Mouse (Mus musculus): ENCODE measurements around the gene Abca7. TPM values are rescaled to one million over a fixed set of nuclear protein-coding genes. Genes with fewer than 3 reads are reported as not detected.

The Abca7 gene
- total and polyA plus RNA-seq, 3 experiments = 12.1 to 35.9 (median 21.6) TPM

- DNase-seq (ENCODE audit: low spot score) = no peak
These were observed 23.9 kb downstream of the Abca7 start for GRCm38 (mm10) chr10:80020191-80020590.

GRCm38 (mm10) chr10:80020603-80021319 lies 24.5 kb downstream of the Abca7 start:
- ATAC-seq (ENCODE audit: extremely low read depth, insufficient number of reproducible peaks, low FRiP score, poor library complexity, severe bottlenecking) (no peak), DNase-seq (ENCODE audit: low spot score) (no peak)
- Histone ChIP-seq H3K4me3 (ENCODE audit: low read depth, low read length) (no peak overlapping the region), H3K27me3 (ENCODE audit: insufficient read depth, low read length) (no peaks in the 10 kb centered on the region), H3K9me3 (replicated peaks) (no peaks in the 10 kb centered on the region), H3K36me3 (replicated peaks) (peaks cover 84% of the 10 kb centered on the region), H3K4me1 (ENCODE audit: insufficient read depth, low read depth, low read length) (peaks cover 87% of the 10 kb centered on the region)
- TF ChIP-seq GATA2 (IDR thresholded peaks at IDR 0.05; ENCODE audit: borderline replicate concordance, low read depth, low read length) (no peak), TAL1 (conservative IDR thresholded peaks at IDR 0.05; ENCODE audit: low read depth, low read length) (no peak), GATA1 (IDR thresholded peaks at IDR 0.05; ENCODE audit: borderline replicate concordance, low read length) (no peak), POLR2AphosphoS5 (IDR thresholded peaks at IDR 0.05; ENCODE audit: insufficient replicate concordance, low read depth, low read length) (no peak), CTCF (IDR thresholded peaks at IDR 0.05; ENCODE audit: low read depth, low read length) (no peak)

More at GRCm38 (mm10) chr10:80020191-80020590, 23.9 kb downstream of the Abca7 start:
- no peak overlapping the region for H3K4me3 ChIP-seq (ENCODE audit: low read depth, low read length)
- no peaks in the 10 kb centered on the region for H3K9me3 ChIP-seq (replicated peaks)
- TF ChIP-seq POLR2AphosphoS5 (IDR thresholded peaks at IDR 0.05; ENCODE audit: insufficient replicate concordance, low read depth, low read length) (no peak), GATA2 (IDR thresholded peaks at IDR 0.05; ENCODE audit: borderline replicate concordance, low read depth, low read length) (no peak), GATA1 (IDR thresholded peaks at IDR 0.05; ENCODE audit: borderline replicate concordance, low read length) (no peak), CTCF (IDR thresholded peaks at IDR 0.05; ENCODE audit: low read depth, low read length) (no peak)
- no peaks in the 10 kb centered on the region for H3K27me3 ChIP-seq (ENCODE audit: insufficient read depth, low read length)
- H3K36me3 ChIP-seq (replicated peaks) = peaks cover 84% of the 10 kb centered on the region
- no peak for ATAC-seq (ENCODE audit: extremely low read depth, insufficient number of reproducible peaks, low FRiP score, poor library complexity, severe bottlenecking)
- H3K4me1 ChIP-seq (ENCODE audit: insufficient read depth, low read depth, low read length) = peaks cover 87% of the 10 kb centered on the region

- H3K4me3 ChIP-seq (ENCODE audit: low read depth, low read length) = no peak overlapping the region; the same call in 1 of the 2 replicates
- DNase-seq (ENCODE audit: low spot score) (no peak), ATAC-seq (ENCODE audit: extremely low read depth, insufficient number of reproducible peaks, low FRiP score, poor library complexity, severe bottlenecking) (no peak)
- peaks cover 87% of the 10 kb centered on the region for H3K4me1 ChIP-seq (ENCODE audit: insufficient read depth, low read depth, low read length)
- H3K9me3 ChIP-seq (replicated peaks) = no peaks in the 10 kb centered on the region
- no peak for TF ChIP-seq CTCF (IDR thresholded peaks at IDR 0.05; ENCODE audit: low read depth, low read length)
- TF ChIP-seq GATA2 (IDR thresholded peaks at IDR 0.05; ENCODE audit: borderline replicate concordance, low read depth, low read length) = no peak
- no peak for TF ChIP-seq GATA1 (IDR thresholded peaks at IDR 0.05; ENCODE audit: borderline replicate concordance, low read length)
- TF ChIP-seq POLR2AphosphoS5 (IDR thresholded peaks at IDR 0.05; ENCODE audit: insufficient replicate concordance, low read depth, low read length) = no peak
- no peak for TF ChIP-seq TAL1 (conservative IDR thresholded peaks at IDR 0.05; ENCODE audit: low read depth, low read length)
- H3K36me3 ChIP-seq (replicated peaks) = peaks cover 84% of the 10 kb centered on the region
- H3K27me3 ChIP-seq (ENCODE audit: insufficient read depth, low read length) = no peaks in the 10 kb centered on the region
These were observed 25.0 kb downstream of the Abca7 start for GRCm38 (mm10) chr10:80021320-80021641.

GRCm38 (mm10) chr10:80022164-80022563 lies 25.9 kb downstream of the Abca7 start:
- H3K4me1 ChIP-seq (ENCODE audit: insufficient read depth, low read depth, low read length) = peaks cover 87% of the 10 kb centered on the region
- ATAC-seq (ENCODE audit: extremely low read depth, insufficient number of reproducible peaks, low FRiP score, poor library complexity, severe bottlenecking) = no peak
- no peak overlapping the region for H3K4me3 ChIP-seq (ENCODE audit: low read depth, low read length)

GRCm38 (mm10) chr10:80022806-80023205 lies 26.5 kb downstream of the Abca7 start:
- Histone ChIP-seq H3K4me1 (ENCODE audit: insufficient read depth, low read depth, low read length) (peaks cover 89% of the 10 kb centered on the region), H3K27me3 (ENCODE audit: insufficient read depth, low read length) (no peaks in the 10 kb centered on the region), H3K36me3 (replicated peaks) (peaks cover 96% of the 10 kb centered on the region), H3K4me3 (ENCODE audit: low read depth, low read length) (no peak overlapping the region), H3K9me3 (replicated peaks) (no peaks in the 10 kb centered on the region)
- TF ChIP-seq TAL1 (conservative IDR thresholded peaks at IDR 0.05; ENCODE audit: low read depth, low read length) = no peak
- no peak for TF ChIP-seq POLR2AphosphoS5 (IDR thresholded peaks at IDR 0.05; ENCODE audit: insufficient replicate concordance, low read depth, low read length)
- TF ChIP-seq GATA1 (IDR thresholded peaks at IDR 0.05; ENCODE audit: borderline replicate concordance, low read length) = no peak
- TF ChIP-seq CTCF (IDR thresholded peaks at IDR 0.05; ENCODE audit: low read depth, low read length) = no peak
- no peak for TF ChIP-seq GATA2 (IDR thresholded peaks at IDR 0.05; ENCODE audit: borderline replicate concordance, low read depth, low read length)
- DNase-seq (ENCODE audit: low spot score) (no peak), ATAC-seq (ENCODE audit: extremely low read depth, insufficient number of reproducible peaks, low FRiP score, poor library complexity, severe bottlenecking) (no peak)

More at GRCm38 (mm10) chr10:80022164-80022563, 25.9 kb downstream of the Abca7 start:
- TF ChIP-seq CTCF (IDR thresholded peaks at IDR 0.05; ENCODE audit: low read depth, low read length) = no peak
- no peak for TF ChIP-seq TAL1 (conservative IDR thresholded peaks at IDR 0.05; ENCODE audit: low read depth, low read length)
- TF ChIP-seq GATA2 (IDR thresholded peaks at IDR 0.05; ENCODE audit: borderline replicate concordance, low read depth, low read length) = no peak
- TF ChIP-seq GATA1 (IDR thresholded peaks at IDR 0.05; ENCODE audit: borderline replicate concordance, low read length) = no peak
- no peak for TF ChIP-seq POLR2AphosphoS5 (IDR thresholded peaks at IDR 0.05; ENCODE audit: insufficient replicate concordance, low read depth, low read length)
- Histone ChIP-seq H3K27me3 (ENCODE audit: insufficient read depth, low read length) (no peaks in the 10 kb centered on the region), H3K36me3 (replicated peaks) (peaks cover 92% of the 10 kb centered on the region), H3K9me3 (replicated peaks) (no peaks in the 10 kb centered on the region)
- DNase-seq (ENCODE audit: low spot score) = no peak

- no peaks in the 10 kb centered on the region for H3K9me3 ChIP-seq (replicated peaks)
- DNase-seq (ENCODE audit: low spot score) (no peak), ATAC-seq (ENCODE audit: extremely low read depth, insufficient number of reproducible peaks, low FRiP score, poor library complexity, severe bottlenecking) (no peak)
- no peak overlapping the region for H3K4me3 ChIP-seq (ENCODE audit: low read depth, low read length)
- TF ChIP-seq GATA2 (IDR thresholded peaks at IDR 0.05; ENCODE audit: borderline replicate concordance, low read depth, low read length) = no peak
- no peak for TF ChIP-seq GATA1 (IDR thresholded peaks at IDR 0.05; ENCODE audit: borderline replicate concordance, low read length)
- TF ChIP-seq CTCF (IDR thresholded peaks at IDR 0.05; ENCODE audit: low read depth, low read length) = no peak
- TF ChIP-seq POLR2AphosphoS5 (IDR thresholded peaks at IDR 0.05; ENCODE audit: insufficient replicate concordance, low read depth, low read length) = no peak
- TF ChIP-seq TAL1 (conservative IDR thresholded peaks at IDR 0.05; ENCODE audit: low read depth, low read length) = no peak
- H3K4me1 ChIP-seq (ENCODE audit: insufficient read depth, low read depth, low read length) = peaks cover 92% of the 10 kb centered on the region
- H3K36me3 ChIP-seq (replicated peaks) = peaks cover 100% of the 10 kb centered on the region
- no peaks in the 10 kb centered on the region for H3K27me3 ChIP-seq (ENCODE audit: insufficient read depth, low read length)
These were observed 27.5 kb downstream of the Abca7 start for GRCm38 (mm10) chr10:80023758-80024157.

Data from G1E (cell line).